Mouse (Mus musculus) cortical plate, adult 2 months (tissue): Measurements from ENCODE around the gene Olfr10. TPM values are rescaled to one million over a fixed set of nuclear protein-coding genes. Genes with fewer than 3 reads are reported as not detected.

Experiments used
- H3K27ac ChIP-seq: fragments of 200-500 bp; 2 replicates; pipeline ENCODE4 v1.5.1; 2012; ENCODE audit warnings: low read length, control low read depth, inconsistent platforms; ENCODE audit not compliant: insufficient read depth
- H3K4me1 ChIP-seq: fragments of 200-500 bp; 2 replicates; pipeline ENCODE4 v1.6.1; 2011; ENCODE audit warnings: low read length; ENCODE audit not compliant: control insufficient read depth, insufficient read depth
- H3K4me3 ChIP-seq: fragments of 200-500 bp; 2 replicates; pipeline ENCODE4 v1.5.1; 2011; ENCODE audit warnings: mild to moderate bottlenecking, low read length, control low read depth; ENCODE audit not compliant: insufficient read depth
- CTCF ChIP-seq: fragments of 200-500 bp; IDR thresholded peaks from 2 replicates; pipeline ENCODE4 v1.5.1; 2011; ENCODE audit warnings: mild to moderate bottlenecking, control low read depth, low read length; ENCODE audit not compliant: insufficient read depth; ENCODE audit errors: extremely low read depth
- POLR2A ChIP-seq: fragments of 200-500 bp; IDR thresholded peaks from 2 replicates; pipeline ENCODE4 v1.6.1; 2011; ENCODE audit warnings: mild to moderate bottlenecking, low read length, control low read depth; ENCODE audit not compliant: insufficient read depth; ENCODE audit errors: extremely low read depth
- polyA plus RNA-seq: library from polyadenylated mRNA; depleted of rRNA; stranded (reverse); fragments of >200 nt; gene quantifications from 2 replicates; pipeline ENCODE4 v1.2.3, GENCODE M21; 2012; rRNA removed

Olfr10 gene
- polyA plus RNA-seq, 1 experiment, result not detected

GRCm38 (mm10) chr11:49322442-49322841 is 17.9 kb downstream of the Olfr10 start, which contains the start of gene Olfr1391:
Gene Olfr1391, plus strand, starts transcription at chr11:49322742.
- Histone ChIP-seq H3K27ac (no peak within 1 kb of the TSS), H3K4me1 (no peaks in the 10 kb centered on the region), H3K4me3 (no peak within 1 kb of the TSS)
- TF ChIP-seq CTCF (no peak), POLR2A (no peak)

GRCm38 (mm10) chr11:49326726-49327125 is 22.2 kb downstream of the Olfr10 start:
- no peaks in the 10 kb centered on the region; the same call in 1 of the 2 replicates for H3K4me1 ChIP-seq
- no peak overlapping the region for H3K27ac ChIP-seq
- no peak for TF ChIP-seq POLR2A
- no peak for TF ChIP-seq CTCF
- no peak overlapping the region for H3K4me3 ChIP-seq

- no peaks in the 10 kb centered on the region; the same call in 1 of the 2 replicates for H3K4me1 ChIP-seq
- peak overlapping the region; percentile 81 for H3K27ac ChIP-seq
- TF ChIP-seq CTCF, result no peak
- no peak for TF ChIP-seq POLR2A
- no peak overlapping the region for H3K4me3 ChIP-seq
Measured at GRCm38 (mm10) chr11:49329686-49330085, 25.1 kb downstream of the Olfr10 start.

- no peaks in the 10 kb centered on the region; the same call in 1 of the 2 replicates for H3K4me1 ChIP-seq
- no peak for TF ChIP-seq CTCF
- TF ChIP-seq POLR2A, result no peak
- H3K27ac ChIP-seq, result no peak within 1 kb of the TSS
- H3K4me3 ChIP-seq, result no peak within 1 kb of the TSS
Measured at GRCm38 (mm10) chr11:49334888-49335287, 30.3 kb downstream of the Olfr10 start, which contains the start of gene Olfr1390. Gene Olfr1390, plus strand, starts transcription at chr11:49335188.

GRCm38 (mm10) chr11:49337150-49337832 is 32.8 kb downstream of the Olfr10 start:
- Histone ChIP-seq H3K4me1 (no peaks in the 10 kb centered on the region), H3K4me3 (no peak overlapping the region), H3K27ac (no peak overlapping the region)
- no peak for TF ChIP-seq POLR2A
- no peak for TF ChIP-seq CTCF

Other genes with a start within 250 kb of the Olfr10 start
- 1.4 and 2.4 TPM in 2 replicates for gene Tgtp2, start 240.5 kb upstream of the Olfr10 start, polyA plus RNA-seq
- 1.6 and 2.3 TPM in 2 replicates for gene Ifi47, start 228.2 kb upstream of the Olfr10 start, polyA plus RNA-seq
- not detected in 2 replicates for gene Olfr1396, start 189.9 kb upstream of the Olfr10 start, polyA plus RNA-seq
- 0.04 TPM in 1 of 2 replicates, not detected in the other for gene Olfr1395, start 162.5 kb upstream of the Olfr10 start, polyA plus RNA-seq
- not detected in 2 replicates for gene Olfr1394, start 150.4 kb upstream of the Olfr10 start, polyA plus RNA-seq
- gene Btnl9, start 117.6 kb upstream of the Olfr10 start, polyA plus RNA-seq, result 0.04 TPM in 1 of 2 replicates, not detected in the other
- 22.1 and 25.0 TPM in 2 replicates for gene Zfp62, start 101.4 kb upstream of the Olfr10 start, polyA plus RNA-seq
- 68.1 and 73.7 TPM in 2 replicates for gene Mgat1, start 60.5 kb upstream of the Olfr10 start, polyA plus RNA-seq
- gene Olfr1393, start 26.4 kb upstream of the Olfr10 start, polyA plus RNA-seq, result 0.15 and 0.73 TPM in 2 replicates
- gene Olfr1392, start 19.5 kb upstream of the Olfr10 start, polyA plus RNA-seq, result 0.04 and 0.17 TPM in 2 replicates
- gene Olfr1391, start 18.0 kb downstream of the Olfr10 start, polyA plus RNA-seq, result not detected in 2 replicates
- not detected in 2 replicates for gene Olfr1390, start 30.4 kb downstream of the Olfr10 start, polyA plus RNA-seq
- gene Olfr1389, start 118.3 kb downstream of the Olfr10 start, polyA plus RNA-seq, result not detected in 2 replicates
- gene Olfr1388, start 131.9 kb downstream of the Olfr10 start, polyA plus RNA-seq, result 0.09 and 0.13 TPM in 2 replicates
- not detected in 2 replicates for gene Olfr1387, start 150.6 kb downstream of the Olfr10 start, polyA plus RNA-seq
- not detected in 2 replicates for gene Olfr1386, start 160.3 kb downstream of the Olfr10 start, polyA plus RNA-seq
- gene Olfr1385, start 184.3 kb downstream of the Olfr10 start, polyA plus RNA-seq, result not detected in 2 replicates
- gene Olfr1384, start 202.0 kb downstream of the Olfr10 start, polyA plus RNA-seq, result not detected in 2 replicates
- not detected in 2 replicates for gene Olfr1383, start 214.9 kb downstream of the Olfr10 start, polyA plus RNA-seq
- gene Olfr1382, start 223.5 kb downstream of the Olfr10 start, polyA plus RNA-seq, result not detected in 2 replicates
- not detected in 2 replicates for gene Olfr1381, start 238.7 kb downstream of the Olfr10 start, polyA plus RNA-seq